Mouse (Mus musculus) hindbrain, postnatal 0 days (tissue): ENCODE measurements at regions not wholly inside any gene's neighbourhood (a gene's known extent, or its start where the extent isn't known, plus 50 kb on each side); places are given as distances from the start of the nearest gene placed in this dataset.

ENCODE experiments used
- ATAC-seq: fragments of 200-750 bp; cut with Nextera tagmentation; 2 replicates; pipeline ENCODE4 v1.8.0; 2017; ENCODE audit warnings: mild to moderate bottlenecking, moderate TSS enrichment, moderate library complexity
- DNase-seq: peaks from one replicate; pipeline ENCODE4 v3.0.0-alpha.2; 2015; ENCODE audit warnings: low spot score
- H3K27ac ChIP-seq: fragments of 300-500 bp; sonication (generic); 2 replicates; pipeline ENCODE4 v1.5.1; 2014; ENCODE audit warnings: mild to moderate bottlenecking
- H3K27me3 ChIP-seq: fragments of 300-500 bp; sonication (generic); 2 replicates; pipeline ENCODE4 v1.6.1; 2014; ENCODE audit warnings: low read length, mixed read lengths; ENCODE audit not compliant: insufficient read depth
- H3K36me3 ChIP-seq: fragments of 300-500 bp; sonication (generic); 2 replicates; pipeline ENCODE4 v1.6.1; 2014; ENCODE audit warnings: low read length, mixed read lengths; ENCODE audit not compliant: insufficient read depth
- H3K4me1 ChIP-seq: fragments of 300-500 bp; sonication (generic); 2 replicates; pipeline ENCODE4 v1.6.1; 2014; ENCODE audit warnings: antibody characterized with exemption, low read length, mixed read lengths; ENCODE audit not compliant: insufficient read depth
- H3K4me2 ChIP-seq: fragments of 300-500 bp; sonication (generic); 2 replicates; pipeline ENCODE4 v1.6.1; 2014; ENCODE audit warnings: low read depth, mild to moderate bottlenecking, low read length, moderate library complexity, mixed read lengths
- H3K4me3 ChIP-seq: fragments of 300-500 bp; sonication (generic); 2 replicates; pipeline ENCODE4 v1.5.1; 2014; ENCODE audit warnings: low read length
- H3K9ac ChIP-seq: fragments of 300-500 bp; sonication (generic); replicated peaks from 2 replicates; pipeline ENCODE4 v1.6.1; 2014; ENCODE audit warnings: mild to moderate bottlenecking, low read length, moderate library complexity, mixed read lengths
- H3K9me3 ChIP-seq: fragments of 300-500 bp; sonication (generic); 2 replicates; pipeline ENCODE4 v1.6.1; 2016; ENCODE audit warnings: low read length, mixed read lengths
- CTCF ChIP-seq: IDR thresholded peaks from 2 replicates; pipeline ENCODE4 v1.5.1; 2016; ENCODE audit warnings: antibody characterized with exemption, control low read depth, low read depth
- WGBS: fragments of 180-500 bp; shearing (Covaris S2); extraction: QIAGEN DNeasy Blood & Tissue Kit; methylation state at CpG from one replicate; pipeline ENCODE4 v1.1.7; 2014; 5-methylcytosine and 5-hydroxymethylcytosine counted together

- Histone ChIP-seq H3K9ac (no peak overlapping the region), H3K4me1 (no peaks in the 10 kb centered on the region), H3K27ac (no peak overlapping the region), H3K36me3 (no peaks in the 10 kb centered on the region), H3K9me3 (no peaks in the 10 kb centered on the region), H3K4me3 (no peak overlapping the region), H3K4me2 (no peak overlapping the region), H3K27me3 (no peaks in the 10 kb centered on the region)
- ATAC-seq (no peak), DNase-seq (no peak)
- WGBS, result 89% methylated on average over 8 of the region's 8 CpGs
- TF ChIP-seq CTCF, result no peak
These were observed 197.4 kb downstream of the Ets1 start for GRCm38 (mm10) chr9:32833373-32833772.

DNA sequence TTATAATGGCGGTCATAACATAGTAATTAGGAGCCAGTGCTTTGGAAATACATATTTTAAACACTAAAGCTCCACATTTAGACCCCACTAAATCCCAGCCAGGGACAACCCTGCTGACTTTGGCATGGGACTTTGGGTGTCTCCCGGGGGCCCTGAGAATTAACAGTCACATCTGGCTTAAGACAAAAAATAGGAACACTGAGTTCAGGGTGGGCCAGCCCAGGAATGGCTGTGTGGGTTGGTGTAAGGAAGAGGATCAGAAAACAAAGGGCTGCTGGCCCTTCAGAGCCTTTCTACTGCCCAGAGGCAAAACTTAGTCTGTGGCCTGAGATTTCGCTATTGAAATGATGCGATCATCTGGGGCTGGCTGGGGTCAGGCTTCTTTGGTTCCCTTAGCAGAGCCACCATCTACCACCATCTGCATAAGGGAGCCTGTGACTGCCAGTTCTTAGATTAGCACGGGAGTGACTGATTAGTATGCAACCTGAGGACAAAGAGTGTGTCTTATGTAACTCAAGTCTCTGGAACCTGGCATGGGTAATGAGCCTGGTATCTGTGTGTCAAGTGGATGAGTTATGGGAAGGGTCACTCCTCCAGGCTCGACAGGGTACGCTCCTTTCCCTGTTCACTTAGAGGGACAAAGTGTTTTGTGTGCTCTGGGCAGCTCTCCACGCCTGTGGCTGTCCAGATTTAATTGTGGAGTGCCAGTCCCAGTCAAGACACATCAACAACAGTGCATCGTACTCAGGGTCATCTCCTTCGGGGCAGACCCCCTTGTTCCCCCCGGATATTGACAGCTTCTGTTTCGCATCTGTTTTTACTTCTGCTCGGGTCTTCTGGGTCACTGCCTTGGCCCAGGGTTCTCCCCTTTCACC, 199.0 kb downstream of the Ets1 start:
- no peaks in the 10 kb centered on the region for H3K36me3 ChIP-seq
- no peak overlapping the region for H3K27ac ChIP-seq
- H3K27me3 ChIP-seq, result no peaks in the 10 kb centered on the region
- no peak for TF ChIP-seq CTCF
- H3K4me2 ChIP-seq, result no peak overlapping the region
- no peaks in the 10 kb centered on the region for H3K4me1 ChIP-seq
- no peaks in the 10 kb centered on the region for H3K9me3 ChIP-seq
- ATAC-seq (no peak), DNase-seq (no peak)
- no peak overlapping the region for H3K4me3 ChIP-seq
- no peak overlapping the region for H3K9ac ChIP-seq
- 36% methylated on average over 13 of the region's 13 CpGs for WGBS

DNA sequence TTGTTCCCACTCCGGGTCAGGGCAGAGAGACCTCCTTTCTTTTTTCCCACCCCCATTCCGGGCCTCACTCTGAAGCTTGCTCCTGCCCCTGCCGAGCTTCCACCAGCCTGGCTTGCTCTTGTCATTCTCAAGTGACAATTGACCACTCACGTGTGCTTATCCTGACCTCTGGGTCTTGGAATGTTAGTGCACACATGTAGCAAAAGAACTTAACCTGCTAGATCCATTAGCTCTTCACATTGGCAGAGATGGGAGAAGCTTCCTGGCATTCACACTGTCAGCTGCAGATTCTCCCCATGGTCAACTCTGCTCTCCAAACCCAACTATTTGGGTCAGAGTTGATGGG, 199.6 kb downstream of the Ets1 start:
- WGBS, result 16% methylated on average over 4 of the region's 4 CpGs
- Histone ChIP-seq H3K27ac (no peak overlapping the region), H3K9me3 (no peaks in the 10 kb centered on the region), H3K4me1 (no peaks in the 10 kb centered on the region), H3K4me3 (no peak overlapping the region), H3K9ac (no peak overlapping the region), H3K36me3 (no peaks in the 10 kb centered on the region), H3K4me2 (no peak overlapping the region), H3K27me3 (no peaks in the 10 kb centered on the region)
- ATAC-seq (no peak), DNase-seq (no peak)
- TF ChIP-seq CTCF, result no peak

DNA sequence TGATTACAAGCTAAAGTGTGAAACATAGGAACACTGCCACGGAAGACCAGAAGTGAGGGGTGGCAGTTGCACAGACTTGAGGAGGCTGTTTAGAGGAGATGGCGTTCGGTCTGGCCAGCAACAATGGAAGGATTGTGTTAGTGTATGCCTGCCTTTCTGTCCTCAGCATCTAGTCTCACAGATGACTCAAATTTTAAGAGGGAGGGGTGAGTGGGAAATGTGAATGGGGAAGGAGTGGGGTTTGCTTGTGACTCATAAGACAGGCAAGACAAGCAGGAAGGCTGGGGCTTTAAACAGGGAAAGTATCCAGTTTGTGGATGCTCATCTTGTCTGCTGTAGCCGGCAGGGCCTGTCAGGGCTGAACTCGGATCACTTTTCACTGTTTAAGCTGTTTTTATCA, 200.3 kb downstream of the Ets1 start:
- Histone ChIP-seq H3K27me3 (no peaks in the 10 kb centered on the region), H3K9me3 (no peaks in the 10 kb centered on the region), H3K4me2 (no peak overlapping the region), H3K27ac (no peak overlapping the region), H3K4me1 (no peaks in the 10 kb centered on the region), H3K4me3 (no peak overlapping the region), H3K36me3 (no peaks in the 10 kb centered on the region), H3K9ac (no peak overlapping the region)
- DNase-seq (no peak), ATAC-seq (no peak)
- no peak for TF ChIP-seq CTCF
- WGBS, result 52% methylated on average over 5 of the region's 5 CpGs

GRCm38 (mm10) chr9:32847361-32847760, 211.3 kb downstream of the Ets1 start:
- H3K27ac ChIP-seq, result no peak overlapping the region
- H3K36me3 ChIP-seq, result no peaks in the 10 kb centered on the region
- DNase-seq, result no peak
- no peak overlapping the region for H3K4me3 ChIP-seq
- no peak overlapping the region for H3K9ac ChIP-seq
- WGBS, result 90% methylated on average over 2 of the region's 2 CpGs
- ATAC-seq, result no peak
- no peaks in the 10 kb centered on the region for H3K9me3 ChIP-seq
- TF ChIP-seq CTCF, result no peak
- no peak overlapping the region for H3K4me2 ChIP-seq
- H3K4me1 ChIP-seq, result no peaks in the 10 kb centered on the region
- H3K27me3 ChIP-seq, result no peaks in the 10 kb centered on the region

DNA sequence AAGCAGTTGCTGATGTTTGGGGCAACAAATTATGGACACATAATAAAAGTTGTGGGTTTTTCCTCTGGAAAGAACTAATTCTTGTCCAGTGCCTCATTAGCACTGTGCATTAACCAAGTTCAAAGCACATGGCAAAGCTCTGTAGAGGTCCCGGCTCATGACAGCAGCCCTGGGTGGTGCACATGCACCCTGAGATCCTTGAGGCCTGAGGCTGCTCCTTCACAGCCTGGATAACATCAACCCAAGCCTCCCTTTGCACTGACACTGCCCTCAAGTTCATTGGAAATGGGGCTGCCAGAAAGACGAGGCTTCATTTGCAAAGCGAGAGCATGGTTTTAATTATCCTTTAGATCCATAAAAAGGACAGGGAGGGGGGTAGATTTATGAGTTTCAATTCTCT, 216.3 kb downstream of the Ets1 start:
- TF ChIP-seq CTCF, result no peak
- Histone ChIP-seq H3K4me2 (no peak overlapping the region), H3K4me1 (no peaks in the 10 kb centered on the region), H3K4me3 (no peak overlapping the region), H3K9me3 (no peaks in the 10 kb centered on the region), H3K27ac (no peak overlapping the region), H3K36me3 (no peaks in the 10 kb centered on the region), H3K27me3 (no peaks in the 10 kb centered on the region), H3K9ac (no peak overlapping the region)
- ATAC-seq, result no peak
- WGBS, result 79% methylated on average over 3 of the region's 3 CpGs
- no peak for DNase-seq

GRCm38 (mm10) chr9:32863286-32863685, 227.3 kb downstream of the Ets1 start:
- Histone ChIP-seq H3K4me3 (no peak overlapping the region), H3K27me3 (no peaks in the 10 kb centered on the region), H3K9ac (no peak overlapping the region), H3K9me3 (no peaks in the 10 kb centered on the region), H3K4me1 (no peaks in the 10 kb centered on the region), H3K4me2 (no peak overlapping the region), H3K36me3 (no peaks in the 10 kb centered on the region), H3K27ac (no peak overlapping the region)
- DNase-seq (no peak), ATAC-seq (no peak)
- TF ChIP-seq CTCF, result no peak
- 75% methylated on average over 5 of the region's 5 CpGs for WGBS
